Mouse (Mus musculus): ENCODE measurements around the gene Prss21.

GRCm38 (mm10) chr17:23829064-23829619 lies 38.7 kb upstream of the Prss21 start, which contains the start of gene Elob:
- TF ChIP-seq CTCF (IDR thresholded peaks at IDR 0.05) (peak; percentile 83), EP300 (IDR thresholded peaks at IDR 0.05; ENCODE audit: insufficient read depth, low read depth, low read length) (peak; percentile 51; the same call in 1 of the 2 replicates), POLR2A (IDR thresholded peaks at IDR 0.05; ENCODE audit: insufficient read depth, low read depth, low read length) (peak; percentile 73)

Measured in heart, adult 2 months (tissue).